Mouse (Mus musculus): ENCODE results near the gene Rreb1. TPM values are rescaled to one million over a fixed set of nuclear protein-coding genes. Genes with fewer than 3 reads are reported as not detected.

Rreb1 gene
- polyA plus RNA-seq, 1 experiment from 2014 or later = 20.6 TPM

- 83% methylated on average over 10 of the region's 10 CpGs for WGBS
- H3K4me1 ChIP-seq (replicated peaks; ENCODE audit: control insufficient read depth, insufficient read depth, low read length) = no peaks in the 10 kb centered on the region
- no peak for ATAC-seq (ENCODE audit: low read depth)
These were observed 208.0 kb downstream of the Rreb1 start for GRCm38 (mm10) chr13:37986166-37986565.

GRCm38 (mm10) chr13:37989701-37990100 lies 211.5 kb downstream of the Rreb1 start:
- 89% methylated on average over 8 of the region's 8 CpGs for WGBS
- H3K27ac ChIP-seq (ENCODE audit: low read length) = no peak overlapping the region

More at GRCm38 (mm10) chr13:37986166-37986565, 208.0 kb downstream of the Rreb1 start:
- Histone ChIP-seq H3K9me3 (ENCODE audit: control insufficient read depth, low read length) (no peaks in the 10 kb centered on the region), H3K36me3 (ENCODE audit: control insufficient read depth, insufficient read depth, low read length) (peaks cover 60% of the 10 kb centered on the region), H3K4me3 (ENCODE audit: low read length) (no peak overlapping the region), H3K4me2 (ENCODE audit: low read depth, low read length) (no peak overlapping the region), H3K27me3 (ENCODE audit: control insufficient read depth, insufficient read depth, low read depth, low read length) (no peaks in the 10 kb centered on the region), H3K27ac (ENCODE audit: low read length) (no peak overlapping the region), H3K9ac (ENCODE audit: low read length) (no peak overlapping the region)

GRCm38 (mm10) chr13:37992638-37993371 lies 214.6 kb downstream of the Rreb1 start:
- peak overlapping the region; percentile 93 for H3K27ac ChIP-seq (ENCODE audit: low read length)
- H3K4me3 ChIP-seq (ENCODE audit: low read length) = peak overlapping the region; percentile 91
- H3K9ac ChIP-seq (ENCODE audit: low read length) = peak overlapping the region; percentile 98
- H3K27me3 ChIP-seq (ENCODE audit: control insufficient read depth, insufficient read depth, low read depth, low read length) = no peaks in the 10 kb centered on the region
- H3K4me2 ChIP-seq (ENCODE audit: low read depth, low read length) = peak overlapping the region; percentile 70
- ATAC-seq (ENCODE audit: low read depth) = no peak
- peaks cover 26% of the 10 kb centered on the region for H3K36me3 ChIP-seq (ENCODE audit: control insufficient read depth, insufficient read depth, low read length)
- peaks cover 2% of the 10 kb centered on the region; the same call in 1 of the 2 replicates for H3K4me1 ChIP-seq (replicated peaks; ENCODE audit: control insufficient read depth, insufficient read depth, low read length)
- no peaks in the 10 kb centered on the region for H3K9me3 ChIP-seq (ENCODE audit: control insufficient read depth, low read length)
- WGBS = 6% methylated on average over 10 of the region's 10 CpGs

More at GRCm38 (mm10) chr13:37989701-37990100, 211.5 kb downstream of the Rreb1 start:
- Histone ChIP-seq H3K36me3 (ENCODE audit: control insufficient read depth, insufficient read depth, low read length) (peaks cover 44% of the 10 kb centered on the region), H3K4me2 (ENCODE audit: low read depth, low read length) (no peak overlapping the region), H3K4me1 (replicated peaks; ENCODE audit: control insufficient read depth, insufficient read depth, low read length) (peaks cover 2% of the 10 kb centered on the region; the same call in 1 of the 2 replicates), H3K27me3 (ENCODE audit: control insufficient read depth, insufficient read depth, low read depth, low read length) (no peaks in the 10 kb centered on the region), H3K4me3 (ENCODE audit: low read length) (no peak overlapping the region), H3K9me3 (ENCODE audit: control insufficient read depth, low read length) (no peaks in the 10 kb centered on the region), H3K9ac (ENCODE audit: low read length) (no peak overlapping the region)
- no peak for ATAC-seq (ENCODE audit: low read depth)

GRCm38 (mm10) chr13:37993376-37993703 lies 215.1 kb downstream of the Rreb1 start:
- no peaks in the 10 kb centered on the region for H3K27me3 ChIP-seq (ENCODE audit: control insufficient read depth, insufficient read depth, low read depth, low read length)
- no peaks in the 10 kb centered on the region for H3K9me3 ChIP-seq (ENCODE audit: control insufficient read depth, low read length)
- peak overlapping the region; percentile 98 for H3K9ac ChIP-seq (ENCODE audit: low read length)
- peaks cover 23% of the 10 kb centered on the region for H3K36me3 ChIP-seq (ENCODE audit: control insufficient read depth, insufficient read depth, low read length)
- peak overlapping the region; percentile 70 for H3K4me2 ChIP-seq (ENCODE audit: low read depth, low read length)
- H3K4me1 ChIP-seq (replicated peaks; ENCODE audit: control insufficient read depth, insufficient read depth, low read length) = peaks cover 2% of the 10 kb centered on the region; the same call in 1 of the 2 replicates
- peak overlapping the region; percentile 93 for H3K27ac ChIP-seq (ENCODE audit: low read length)
- ATAC-seq (ENCODE audit: low read depth) = no peak; the same call in 1 of the 2 replicates
- H3K4me3 ChIP-seq (ENCODE audit: low read length) = peak overlapping the region; percentile 91
- WGBS = under 1% methylated on average over 17 of the region's 17 CpGs

GRCm38 (mm10) chr13:37993704-37994404 lies 215.7 kb downstream of the Rreb1 start, which contains the start of gene Ssr1:
Gene Ssr1, minus strand, starts transcription at chr13:37994217.
- Histone ChIP-seq H3K27ac (ENCODE audit: low read length) (peak within 1 kb of the TSS; percentile 93), H3K4me1 (replicated peaks; ENCODE audit: control insufficient read depth, insufficient read depth, low read length) (peaks cover 2% of the 10 kb centered on the region; the same call in 1 of the 2 replicates), H3K9ac (ENCODE audit: low read length) (peak within 1 kb of the TSS; percentile 98), H3K4me3 (ENCODE audit: low read length) (peak within 1 kb of the TSS; percentile 91), H3K36me3 (ENCODE audit: control insufficient read depth, insufficient read depth, low read length) (peaks cover 21% of the 10 kb centered on the region), H3K9me3 (ENCODE audit: control insufficient read depth, low read length) (no peaks in the 10 kb centered on the region), H3K27me3 (ENCODE audit: control insufficient read depth, insufficient read depth, low read depth, low read length) (no peaks in the 10 kb centered on the region), H3K4me2 (ENCODE audit: low read depth, low read length) (peak within 1 kb of the TSS; percentile 70)
- peak; percentile 98 for ATAC-seq (ENCODE audit: low read depth)
- under 1% methylated on average over 76 of the region's 89 CpGs for WGBS

GRCm38 (mm10) chr13:37994405-37994749 lies 216.2 kb downstream of the Rreb1 start:
- WGBS = 12% methylated on average over 7 of the region's 7 CpGs
- H3K9ac ChIP-seq (ENCODE audit: low read length) = peak overlapping the region; percentile 63
- no peak; the same call in 1 of the 2 replicates for ATAC-seq (ENCODE audit: low read depth)
- H3K4me1 ChIP-seq (replicated peaks; ENCODE audit: control insufficient read depth, insufficient read depth, low read length) = peaks cover 2% of the 10 kb centered on the region; the same call in 1 of the 2 replicates
- no peaks in the 10 kb centered on the region for H3K27me3 ChIP-seq (ENCODE audit: control insufficient read depth, insufficient read depth, low read depth, low read length)
- H3K4me2 ChIP-seq (ENCODE audit: low read depth, low read length) = peak overlapping the region; percentile 62
- no peak overlapping the region for H3K27ac ChIP-seq (ENCODE audit: low read length)
- H3K9me3 ChIP-seq (ENCODE audit: control insufficient read depth, low read length) = no peaks in the 10 kb centered on the region
- peak overlapping the region; percentile 91 for H3K4me3 ChIP-seq (ENCODE audit: low read length)
- H3K36me3 ChIP-seq (ENCODE audit: control insufficient read depth, insufficient read depth, low read length) = peaks cover 17% of the 10 kb centered on the region; the same call in 1 of the 2 replicates

- Histone ChIP-seq H3K4me2 (ENCODE audit: low read depth, low read length) (no peak overlapping the region), H3K27ac (ENCODE audit: low read length) (no peak overlapping the region), H3K4me1 (replicated peaks; ENCODE audit: control insufficient read depth, insufficient read depth, low read length) (no peaks in the 10 kb centered on the region), H3K9ac (ENCODE audit: low read length) (no peak overlapping the region), H3K4me3 (ENCODE audit: low read length) (no peak overlapping the region), H3K27me3 (ENCODE audit: control insufficient read depth, insufficient read depth, low read depth, low read length) (no peaks in the 10 kb centered on the region), H3K9me3 (ENCODE audit: control insufficient read depth, low read length) (no peaks in the 10 kb centered on the region), H3K36me3 (ENCODE audit: control insufficient read depth, insufficient read depth, low read length) (no peaks in the 10 kb centered on the region)
- 77% methylated on average over 3 of the region's 3 CpGs for WGBS
- no peak for ATAC-seq (ENCODE audit: low read depth)
These were observed 221.5 kb downstream of the Rreb1 start for GRCm38 (mm10) chr13:37999713-38000112.

Data from lung, embryonic 16.5 days (tissue).